Mouse (Mus musculus): ENCODE measurements around the gene Omp. TPM values are rescaled to one million over a fixed set of nuclear protein-coding genes. Genes with fewer than 3 reads are reported as not detected.
A peak's percentile ranks its signal among the peaks of the same experiment; 100 is the strongest.

Gene Omp
- polyA plus RNA-seq, 1 experiment from 2014 or later: 0.34 TPM

DNA sequence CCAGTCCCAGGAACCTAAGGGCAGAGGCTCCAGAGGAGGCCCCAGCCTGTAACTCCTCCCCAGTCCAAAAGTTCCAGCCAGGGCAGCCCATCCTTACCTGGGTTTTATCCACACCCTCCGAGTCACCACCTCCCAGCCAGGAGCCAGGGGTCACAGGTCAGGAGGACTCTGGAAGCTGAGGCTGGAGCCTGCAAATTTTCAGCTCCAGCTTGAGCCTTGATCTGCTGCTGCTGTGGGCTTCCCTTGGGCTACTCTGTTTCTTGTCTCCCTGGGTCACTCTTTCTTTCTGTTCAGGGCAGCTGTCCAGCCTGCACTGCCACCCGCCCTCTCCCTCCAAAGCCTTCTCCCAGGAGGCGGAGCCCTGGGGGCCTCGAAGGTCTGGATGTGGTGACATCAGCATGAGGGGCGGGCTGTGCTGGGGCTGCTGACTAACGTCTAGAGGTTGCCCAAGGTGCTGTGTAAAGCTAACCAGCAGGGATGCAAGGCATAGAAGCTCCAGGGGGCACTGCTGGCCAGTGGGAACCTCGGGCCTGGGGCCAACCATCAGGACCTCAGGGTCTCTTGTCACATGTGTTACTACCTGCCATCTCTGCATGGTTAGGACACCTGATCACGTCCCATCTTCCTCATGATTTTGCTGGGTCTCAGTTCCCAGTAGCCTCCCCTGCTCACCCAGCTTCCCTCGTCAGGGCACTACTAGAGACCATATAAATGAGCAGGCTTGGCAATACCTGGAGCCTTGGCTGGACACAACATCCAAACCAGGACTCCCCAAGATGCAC lies 25.9 kb downstream of the Omp start, which contains the start of gene Myo7a:
Myo7a (minus strand) TSS at position 346 of the 782 bp plus-strand sequence.
- 33% methylated on average over 9 of the region's 9 CpGs for WGBS
- Histone ChIP-seq H3K27ac (ENCODE audit: low read depth, low read length) (no peak within 1 kb of the TSS), H3K4me2 (ENCODE audit: low read length) (peak within 1 kb of the TSS; percentile 57), H3K9ac (ENCODE audit: low read depth, low read length) (peak within 1 kb of the TSS; percentile 47), H3K27me3 (replicated peaks; ENCODE audit: control insufficient read depth, insufficient read depth, low read length) (no peaks in the 10 kb centered on the region), H3K4me3 (ENCODE audit: low read length) (peak within 1 kb of the TSS; percentile 24), H3K4me1 (ENCODE audit: control insufficient read depth, insufficient read depth, low read depth, low read length) (peaks cover 3% of the 10 kb centered on the region), H3K9me3 (ENCODE audit: control insufficient read depth, low read length) (no peaks in the 10 kb centered on the region), H3K36me3 (ENCODE audit: control insufficient read depth, insufficient read depth, low read length) (no peaks in the 10 kb centered on the region)
- 0 out of 2 replicates have a peak, but pooled peaks have one; percentile 10 for ATAC-seq

- 61% methylated on average over 11 of the region's 11 CpGs for WGBS
- peaks cover 3% of the 10 kb centered on the region for H3K4me1 ChIP-seq (ENCODE audit: control insufficient read depth, insufficient read depth, low read depth, low read length)
- no peak for ATAC-seq
Observed at GRCm38 (mm10) chr7:98117012-98117660, 28.2 kb downstream of the Omp start.

DNA sequence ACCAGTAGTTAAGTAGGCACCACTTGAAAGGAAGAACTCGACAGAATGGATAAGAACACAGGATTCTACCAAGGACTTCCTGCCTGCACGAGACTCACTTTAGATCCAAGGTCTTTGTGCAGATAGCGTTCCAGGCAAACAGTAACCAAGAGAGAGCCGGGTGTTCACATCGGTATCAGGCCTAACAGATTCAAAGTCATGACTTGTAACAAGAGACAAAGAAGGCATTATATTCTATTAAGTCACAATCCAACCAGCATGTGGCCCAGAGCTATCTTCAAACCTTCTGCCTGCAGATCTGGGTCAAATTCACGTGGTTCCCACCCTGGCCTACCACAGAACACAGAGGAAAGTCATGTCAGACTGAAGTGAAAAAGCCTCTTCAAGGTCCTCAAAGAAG lies 30.6 kb downstream of the Omp start:
- no peak for ATAC-seq
- 80% methylated on average over 6 of the region's 6 CpGs for WGBS
- H3K4me2 ChIP-seq (ENCODE audit: low read length): no peak overlapping the region
- peaks cover 4% of the 10 kb centered on the region for H3K4me1 ChIP-seq (ENCODE audit: control insufficient read depth, insufficient read depth, low read depth, low read length)
- 0 out of 2 replicates have a peak, but pooled peaks cover 2% of the 10 kb centered on the region for H3K27me3 ChIP-seq (replicated peaks; ENCODE audit: control insufficient read depth, insufficient read depth, low read length)
- H3K36me3 ChIP-seq (ENCODE audit: control insufficient read depth, insufficient read depth, low read length): no peaks in the 10 kb centered on the region
- H3K9me3 ChIP-seq (ENCODE audit: control insufficient read depth, low read length): no peaks in the 10 kb centered on the region
- H3K27ac ChIP-seq (ENCODE audit: low read depth, low read length): no peak overlapping the region
- no peak overlapping the region for H3K4me3 ChIP-seq (ENCODE audit: low read length)
- H3K9ac ChIP-seq (ENCODE audit: low read depth, low read length): no peak overlapping the region

More at GRCm38 (mm10) chr7:98117012-98117660, 28.2 kb downstream of the Omp start:
- H3K9me3 ChIP-seq (ENCODE audit: control insufficient read depth, low read length): no peaks in the 10 kb centered on the region
- 0 out of 2 replicates have a peak, but pooled peaks cover 2% of the 10 kb centered on the region for H3K27me3 ChIP-seq (replicated peaks; ENCODE audit: control insufficient read depth, insufficient read depth, low read length)
- no peaks in the 10 kb centered on the region for H3K36me3 ChIP-seq (ENCODE audit: control insufficient read depth, insufficient read depth, low read length)
- no peak overlapping the region for H3K27ac ChIP-seq (ENCODE audit: low read depth, low read length)
- no peak overlapping the region for H3K9ac ChIP-seq (ENCODE audit: low read depth, low read length)
- no peak overlapping the region for H3K4me2 ChIP-seq (ENCODE audit: low read length)
- no peak overlapping the region for H3K4me3 ChIP-seq (ENCODE audit: low read length)

DNA sequence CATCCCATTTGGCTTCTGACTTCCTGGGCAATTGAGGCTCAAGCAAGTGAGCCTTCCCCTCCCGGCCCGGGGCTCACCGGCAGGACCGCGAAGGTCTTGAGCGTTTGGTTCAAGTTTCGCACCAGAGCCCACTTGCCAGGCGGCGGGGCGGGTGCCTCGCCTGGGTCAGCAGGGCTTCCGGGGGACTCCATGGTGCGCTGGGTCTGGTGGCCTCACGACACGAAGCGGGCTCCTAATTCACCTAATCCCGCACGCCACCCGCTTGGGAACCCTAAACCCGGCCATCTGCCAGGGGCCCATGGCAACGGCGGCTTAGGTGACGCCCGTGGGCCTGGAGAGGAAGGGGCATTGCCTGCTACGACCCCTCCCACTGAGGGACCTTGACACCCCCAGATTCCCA lies 34.1 kb downstream of the Omp start:
- H3K27ac ChIP-seq (ENCODE audit: low read depth, low read length): no peak overlapping the region
- H3K4me1 ChIP-seq (ENCODE audit: control insufficient read depth, insufficient read depth, low read depth, low read length): peaks cover 4% of the 10 kb centered on the region
- no peaks in the 10 kb centered on the region for H3K36me3 ChIP-seq (ENCODE audit: control insufficient read depth, insufficient read depth, low read length)
- no peaks in the 10 kb centered on the region for H3K9me3 ChIP-seq (ENCODE audit: control insufficient read depth, low read length)
- peak overlapping the region; percentile 43 for H3K4me2 ChIP-seq (ENCODE audit: low read length)
- peak overlapping the region; percentile 51; the same call in 1 of the 2 replicates for H3K9ac ChIP-seq (ENCODE audit: low read depth, low read length)
- peak overlapping the region; percentile 14; the same call in 1 of the 2 replicates for H3K4me3 ChIP-seq (ENCODE audit: low read length)
- WGBS: 13% methylated on average over 25 of the region's 25 CpGs
- no peak for ATAC-seq
- 0 out of 2 replicates have a peak, but pooled peaks cover 2% of the 10 kb centered on the region for H3K27me3 ChIP-seq (replicated peaks; ENCODE audit: control insufficient read depth, insufficient read depth, low read length)

DNA sequence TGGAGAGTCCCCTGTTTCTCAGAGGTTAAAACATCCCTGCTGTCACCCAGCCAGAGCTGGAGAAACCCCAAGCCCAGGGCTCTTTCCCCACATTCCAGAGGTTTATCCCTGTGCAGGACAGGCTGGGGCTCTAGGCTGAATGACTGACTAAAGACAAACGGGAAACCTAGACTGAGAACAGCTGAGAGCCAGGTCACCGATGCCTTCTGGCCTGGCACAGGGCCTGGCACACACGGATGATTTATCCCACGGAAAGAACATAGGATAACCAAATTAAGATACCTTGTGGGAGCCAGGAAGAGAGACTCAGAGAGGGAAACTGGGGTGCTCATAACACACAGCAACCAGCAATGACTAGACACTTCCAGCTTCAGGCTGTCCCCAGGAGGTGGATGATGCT lies 35.5 kb downstream of the Omp start:
- Histone ChIP-seq H3K36me3 (ENCODE audit: control insufficient read depth, insufficient read depth, low read length) (no peaks in the 10 kb centered on the region), H3K4me3 (ENCODE audit: low read length) (no peak overlapping the region), H3K9ac (ENCODE audit: low read depth, low read length) (no peak overlapping the region), H3K4me2 (ENCODE audit: low read length) (no peak overlapping the region), H3K27ac (ENCODE audit: low read depth, low read length) (no peak overlapping the region), H3K9me3 (ENCODE audit: control insufficient read depth, low read length) (no peaks in the 10 kb centered on the region), H3K27me3 (replicated peaks; ENCODE audit: control insufficient read depth, insufficient read depth, low read length) (0 out of 2 replicates have a peak, but pooled peaks cover 2% of the 10 kb centered on the region), H3K4me1 (ENCODE audit: control insufficient read depth, insufficient read depth, low read depth, low read length) (peaks cover 4% of the 10 kb centered on the region)
- 77% methylated on average over 4 of the region's 4 CpGs for WGBS
- ATAC-seq: no peak

- 87% methylated on average over 16 of the region's 16 CpGs for WGBS
- no peak overlapping the region for H3K4me2 ChIP-seq (ENCODE audit: low read length)
Observed at GRCm38 (mm10) chr7:98108636-98109430, 36.5 kb downstream of the Omp start.

GRCm38 (mm10) chr7:98106272-98106671 lies 39.0 kb downstream of the Omp start:
- no peak for ATAC-seq
- H3K4me2 ChIP-seq (ENCODE audit: low read length): no peak overlapping the region
- WGBS: 86% methylated on average over 7 of the region's 7 CpGs

More at GRCm38 (mm10) chr7:98108636-98109430, 36.5 kb downstream of the Omp start:
- Histone ChIP-seq H3K27me3 (replicated peaks; ENCODE audit: control insufficient read depth, insufficient read depth, low read length) (0 out of 2 replicates have a peak, but pooled peaks cover 2% of the 10 kb centered on the region), H3K4me1 (ENCODE audit: control insufficient read depth, insufficient read depth, low read depth, low read length) (peaks cover 4% of the 10 kb centered on the region), H3K27ac (ENCODE audit: low read depth, low read length) (no peak overlapping the region), H3K9ac (ENCODE audit: low read depth, low read length) (no peak overlapping the region), H3K4me3 (ENCODE audit: low read length) (no peak overlapping the region), H3K36me3 (ENCODE audit: control insufficient read depth, insufficient read depth, low read length) (no peaks in the 10 kb centered on the region), H3K9me3 (ENCODE audit: control insufficient read depth, low read length) (no peaks in the 10 kb centered on the region)
- no peak for ATAC-seq

DNA sequence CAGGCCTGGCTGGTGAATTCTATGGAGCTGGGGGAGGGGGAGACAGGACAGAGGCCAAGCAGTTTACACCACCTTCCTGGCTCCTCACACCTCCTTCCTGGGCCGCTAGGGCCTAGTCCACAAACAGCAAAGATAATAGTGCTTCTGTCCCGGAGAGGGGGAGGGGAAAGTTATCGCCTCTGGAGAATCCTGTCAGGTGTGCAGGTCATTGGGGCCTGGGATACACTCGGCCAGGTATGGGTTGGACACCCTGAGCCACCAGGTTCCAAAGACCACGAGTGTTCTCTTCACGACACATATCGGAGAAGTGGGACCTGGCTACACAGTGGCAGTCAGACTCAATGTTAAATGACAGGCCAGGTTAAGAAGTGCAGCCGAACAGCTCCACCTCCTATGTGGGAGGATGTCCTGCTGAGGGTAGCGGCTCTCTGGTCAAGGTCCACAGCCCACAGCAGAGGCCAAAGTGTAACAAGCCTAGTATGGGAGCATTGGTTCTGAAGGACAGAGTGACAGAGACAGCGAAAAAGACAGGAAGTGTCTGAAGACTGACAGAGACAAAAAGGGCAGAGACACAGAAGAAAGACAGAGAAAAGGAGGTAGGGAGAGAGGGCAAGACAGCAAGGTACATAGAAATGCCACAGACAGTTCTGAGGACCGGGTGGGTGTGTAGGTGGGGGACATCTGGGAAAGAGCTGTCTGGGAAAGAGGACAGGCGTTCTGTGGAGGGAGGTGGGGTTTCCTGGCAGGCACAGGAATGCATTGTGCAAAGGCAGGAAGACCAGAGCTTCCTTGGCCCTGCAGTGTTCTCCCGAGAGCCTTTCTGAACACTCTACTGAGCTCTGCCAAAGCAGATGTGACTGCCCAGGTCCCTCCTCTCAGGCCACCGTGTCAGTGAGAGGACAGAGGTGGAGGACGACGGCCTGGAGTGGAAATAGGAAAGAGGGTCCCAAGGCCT lies 40.5 kb downstream of the Omp start:
- Histone ChIP-seq H3K27ac (ENCODE audit: low read depth, low read length) (no peak overlapping the region), H3K9me3 (ENCODE audit: control insufficient read depth, low read length) (no peaks in the 10 kb centered on the region), H3K4me2 (ENCODE audit: low read length) (no peak overlapping the region), H3K36me3 (ENCODE audit: control insufficient read depth, insufficient read depth, low read length) (no peaks in the 10 kb centered on the region), H3K4me1 (ENCODE audit: control insufficient read depth, insufficient read depth, low read depth, low read length) (peaks cover 15% of the 10 kb centered on the region), H3K4me3 (ENCODE audit: low read length) (no peak overlapping the region), H3K27me3 (replicated peaks; ENCODE audit: control insufficient read depth, insufficient read depth, low read length) (no peaks in the 10 kb centered on the region), H3K9ac (ENCODE audit: low read depth, low read length) (peak overlapping the region; percentile 22)
- 65% methylated on average over 16 of the region's 16 CpGs for WGBS
- ATAC-seq: no peak

More at GRCm38 (mm10) chr7:98106272-98106671, 39.0 kb downstream of the Omp start:
- Histone ChIP-seq H3K9me3 (ENCODE audit: control insufficient read depth, low read length) (no peaks in the 10 kb centered on the region), H3K36me3 (ENCODE audit: control insufficient read depth, insufficient read depth, low read length) (no peaks in the 10 kb centered on the region), H3K4me1 (ENCODE audit: control insufficient read depth, insufficient read depth, low read depth, low read length) (peaks cover 17% of the 10 kb centered on the region), H3K9ac (ENCODE audit: low read depth, low read length) (no peak overlapping the region), H3K27ac (ENCODE audit: low read depth, low read length) (no peak overlapping the region), H3K27me3 (replicated peaks; ENCODE audit: control insufficient read depth, insufficient read depth, low read length) (no peaks in the 10 kb centered on the region), H3K4me3 (ENCODE audit: low read length) (no peak overlapping the region)
